Mouse (Mus musculus): ENCODE measurements around the gene Prdm16. TPM values are rescaled to one million over a fixed set of nuclear protein-coding genes. Genes with fewer than 3 reads are reported as not detected.

Prdm16 gene
- polyA plus RNA-seq, 1 experiment: 2.0 TPM

DNA sequence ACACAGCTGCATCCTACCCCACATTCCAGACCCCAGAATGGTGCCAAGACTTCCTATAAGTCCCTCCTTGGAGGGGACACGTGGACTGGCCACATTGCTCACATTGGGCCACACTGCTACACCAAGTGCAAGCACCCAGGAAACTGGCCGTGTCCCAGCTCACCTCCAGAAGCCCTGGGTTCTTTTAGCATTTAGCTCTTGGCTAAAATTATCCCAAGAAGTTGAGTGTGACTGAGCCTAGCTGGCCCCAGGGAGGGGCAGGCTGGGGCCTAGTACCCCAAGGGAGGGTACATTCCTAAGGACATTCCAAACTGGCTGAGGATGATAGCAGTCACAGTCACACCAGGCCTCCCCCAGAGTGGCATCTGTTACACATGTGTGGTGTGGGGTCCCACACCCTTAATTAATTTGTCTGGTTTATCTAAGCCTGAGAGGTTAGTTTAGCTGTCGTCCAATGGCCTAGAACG is 342.9 kb downstream of the Prdm16 start:
- TF ChIP-seq POLR2A (IDR thresholded peaks at IDR 0.05; ENCODE audit: low read depth, low read length): no peak
- no peak for TF ChIP-seq CTCF (IDR thresholded peaks at IDR 0.05; ENCODE audit: extremely low read depth, insufficient read depth, insufficient read length, insufficient replicate concordance)
- H3K4me3 ChIP-seq (ENCODE audit: extremely low read depth, insufficient read depth, insufficient read length): no peak overlapping the region
- H3K36me3 ChIP-seq (ENCODE audit: control insufficient read depth, insufficient read depth, low read length): no peaks in the 10 kb centered on the region
- no peak for DNase-seq (ENCODE audit: low read depth in 1 of 2, low spot score in 2 of 2)
- H3K4me1 ChIP-seq (ENCODE audit: control insufficient read depth, insufficient read depth, insufficient read length): no peaks in the 10 kb centered on the region
- no peaks in the 10 kb centered on the region for H3K27me3 ChIP-seq (ENCODE audit: control insufficient read depth, insufficient read depth, low read length)
- no peak overlapping the region for H3K27ac ChIP-seq (ENCODE audit: insufficient read depth, low read length)
- WGBS: 80% methylated on average over 4 of the region's 4 CpGs

DNA sequence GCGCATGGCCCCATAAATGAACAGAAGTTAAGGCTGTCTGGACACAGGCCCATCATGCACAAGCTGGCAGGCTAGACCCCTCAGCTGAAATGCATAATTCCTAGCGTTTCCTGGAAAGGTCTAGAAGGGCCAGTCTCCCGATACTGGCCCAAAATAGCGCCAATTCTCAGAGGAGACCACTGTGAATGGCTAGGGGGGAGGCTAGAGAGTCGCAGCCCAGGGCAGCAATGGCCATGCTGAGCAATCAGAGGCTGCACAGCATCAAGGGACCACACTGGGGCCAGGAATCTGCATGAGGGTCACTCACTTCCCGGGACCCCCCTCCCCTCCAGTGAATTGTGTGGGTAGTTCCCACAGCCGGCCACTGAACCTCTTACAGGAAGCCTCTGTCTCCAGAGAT is 353.0 kb downstream of the Prdm16 start:
- no peaks in the 10 kb centered on the region for H3K36me3 ChIP-seq (ENCODE audit: control insufficient read depth, insufficient read depth, low read length)
- no peaks in the 10 kb centered on the region for H3K4me1 ChIP-seq (ENCODE audit: control insufficient read depth, insufficient read depth, insufficient read length)
- no peak overlapping the region for H3K27ac ChIP-seq (ENCODE audit: insufficient read depth, low read length)
- H3K27me3 ChIP-seq (ENCODE audit: control insufficient read depth, insufficient read depth, low read length): no peaks in the 10 kb centered on the region
- WGBS: 65% methylated on average over 7 of the region's 7 CpGs
- H3K4me3 ChIP-seq (ENCODE audit: extremely low read depth, insufficient read depth, insufficient read length): no peak overlapping the region
- TF ChIP-seq POLR2A (IDR thresholded peaks at IDR 0.05; ENCODE audit: low read depth, low read length): no peak
- no peak for TF ChIP-seq CTCF (IDR thresholded peaks at IDR 0.05; ENCODE audit: extremely low read depth, insufficient read depth, insufficient read length, insufficient replicate concordance)
- no peak for DNase-seq (ENCODE audit: low read depth in 1 of 2, low spot score in 2 of 2)

DNA sequence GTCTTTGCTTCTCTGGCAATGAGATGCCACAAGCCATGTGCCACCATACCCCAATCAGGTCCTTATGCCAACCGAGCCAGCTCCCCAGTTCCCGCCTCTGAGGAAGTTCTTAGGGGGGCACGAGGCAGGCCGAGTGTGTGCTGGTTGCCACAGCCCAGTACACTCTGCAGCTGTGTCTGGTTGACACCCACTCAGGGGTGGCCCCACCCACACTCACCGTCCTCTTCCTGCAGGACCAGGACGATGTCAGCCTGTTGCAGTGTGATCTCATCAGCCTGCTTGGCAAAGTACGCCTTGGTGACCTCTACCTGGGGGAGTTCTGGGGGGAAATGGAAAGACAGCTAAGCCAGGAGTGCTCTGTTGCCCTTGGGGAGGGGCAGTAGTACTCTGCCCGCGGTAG is 357.2 kb downstream of the Prdm16 start:
- Histone ChIP-seq H3K36me3 (ENCODE audit: control insufficient read depth, insufficient read depth, low read length) (no peaks in the 10 kb centered on the region), H3K4me3 (ENCODE audit: extremely low read depth, insufficient read depth, insufficient read length) (no peak overlapping the region), H3K27ac (ENCODE audit: insufficient read depth, low read length) (no peak overlapping the region), H3K4me1 (ENCODE audit: control insufficient read depth, insufficient read depth, insufficient read length) (no peaks in the 10 kb centered on the region), H3K27me3 (ENCODE audit: control insufficient read depth, insufficient read depth, low read length) (no peaks in the 10 kb centered on the region)
- 44% methylated on average over 9 of the region's 9 CpGs for WGBS
- TF ChIP-seq POLR2A (IDR thresholded peaks at IDR 0.05; ENCODE audit: low read depth, low read length): no peak
- TF ChIP-seq CTCF (IDR thresholded peaks at IDR 0.05; ENCODE audit: extremely low read depth, insufficient read depth, insufficient read length, insufficient replicate concordance): no peak
- DNase-seq (ENCODE audit: low read depth in 1 of 2, low spot score in 2 of 2): no peak

DNA sequence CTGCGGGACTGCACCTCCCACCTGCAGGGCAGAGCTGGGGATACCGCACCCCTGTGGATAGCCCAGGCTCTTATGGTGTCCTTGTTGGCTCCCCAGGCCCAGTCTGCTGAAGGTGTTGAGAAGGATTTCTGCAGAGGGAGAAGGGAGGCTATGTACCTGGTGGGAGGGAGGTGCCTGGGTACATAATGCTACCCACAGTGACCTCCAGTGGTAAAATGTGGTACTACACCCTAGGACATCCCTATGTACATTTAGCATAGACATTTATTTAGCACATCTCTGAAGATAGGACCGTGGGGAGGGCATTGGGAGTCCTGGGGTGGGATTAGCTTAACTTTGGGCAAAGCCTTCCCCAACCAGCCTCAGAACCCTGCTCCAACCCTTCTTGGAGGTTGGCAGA is 363.7 kb downstream of the Prdm16 start:
- Histone ChIP-seq H3K27me3 (ENCODE audit: control insufficient read depth, insufficient read depth, low read length) (no peaks in the 10 kb centered on the region), H3K36me3 (ENCODE audit: control insufficient read depth, insufficient read depth, low read length) (no peaks in the 10 kb centered on the region), H3K4me3 (ENCODE audit: extremely low read depth, insufficient read depth, insufficient read length) (no peak overlapping the region), H3K4me1 (ENCODE audit: control insufficient read depth, insufficient read depth, insufficient read length) (no peaks in the 10 kb centered on the region), H3K27ac (ENCODE audit: insufficient read depth, low read length) (no peak overlapping the region)
- 74% methylated on average over 3 of the region's 3 CpGs for WGBS
- TF ChIP-seq POLR2A (IDR thresholded peaks at IDR 0.05; ENCODE audit: low read depth, low read length) (no peak), CTCF (IDR thresholded peaks at IDR 0.05; ENCODE audit: extremely low read depth, insufficient read depth, insufficient read length, insufficient replicate concordance) (0 out of 2 replicates have a peak, but pooled peaks have one; percentile 6)
- no peak for DNase-seq (ENCODE audit: low read depth in 1 of 2, low spot score in 2 of 2)

DNA sequence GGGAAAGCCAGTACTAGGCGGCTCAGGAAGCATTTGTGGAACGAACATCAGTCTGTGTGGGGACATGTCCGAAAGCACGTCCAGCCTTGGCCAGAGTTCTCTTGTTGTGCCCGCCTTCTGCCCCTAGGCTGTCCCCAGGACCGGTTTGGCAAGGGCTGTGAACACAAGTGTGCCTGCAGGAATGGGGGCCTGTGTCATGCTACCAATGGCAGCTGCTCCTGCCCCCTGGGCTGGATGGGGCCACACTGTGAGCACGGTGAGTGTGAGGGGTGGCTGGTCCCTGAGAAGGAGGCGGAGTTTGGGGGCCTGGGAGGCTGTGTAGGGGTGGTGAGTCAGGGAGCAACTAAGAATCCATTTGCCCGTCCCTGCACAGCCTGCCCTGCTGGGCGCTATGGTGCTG is 367.2 kb downstream of the Prdm16 start:
- Histone ChIP-seq H3K4me1 (ENCODE audit: control insufficient read depth, insufficient read depth, insufficient read length) (no peaks in the 10 kb centered on the region), H3K4me3 (ENCODE audit: extremely low read depth, insufficient read depth, insufficient read length) (no peak overlapping the region), H3K27me3 (ENCODE audit: control insufficient read depth, insufficient read depth, low read length) (no peaks in the 10 kb centered on the region), H3K36me3 (ENCODE audit: control insufficient read depth, insufficient read depth, low read length) (no peaks in the 10 kb centered on the region), H3K27ac (ENCODE audit: insufficient read depth, low read length) (no peak overlapping the region)
- no peak for DNase-seq (ENCODE audit: low read depth in 1 of 2, low spot score in 2 of 2)
- TF ChIP-seq POLR2A (IDR thresholded peaks at IDR 0.05; ENCODE audit: low read depth, low read length) (no peak), CTCF (IDR thresholded peaks at IDR 0.05; ENCODE audit: extremely low read depth, insufficient read depth, insufficient read length, insufficient replicate concordance) (no peak)
- 75% methylated on average over 10 of the region's 10 CpGs for WGBS

DNA sequence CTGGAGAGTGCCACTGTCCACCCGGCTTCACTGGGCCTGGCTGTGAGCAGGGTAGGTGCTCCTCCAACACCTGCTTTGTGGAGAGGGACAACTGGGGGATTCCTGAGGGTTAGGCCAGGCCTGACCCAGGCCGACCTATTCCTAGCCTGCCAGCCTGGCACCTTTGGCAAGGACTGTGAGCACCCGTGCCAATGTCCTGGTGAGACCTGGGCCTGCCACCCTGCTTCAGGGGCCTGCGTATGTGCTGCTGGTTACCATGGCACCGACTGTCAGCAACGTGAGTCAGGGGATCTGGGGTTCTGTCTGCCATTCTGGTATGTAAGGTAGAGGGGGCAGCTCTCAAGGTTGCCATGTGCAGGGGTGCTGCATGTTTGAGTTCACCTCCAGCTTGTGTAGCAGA is 369.2 kb downstream of the Prdm16 start:
- no peak for DNase-seq (ENCODE audit: low read depth in 1 of 2, low spot score in 2 of 2)
- TF ChIP-seq POLR2A (IDR thresholded peaks at IDR 0.05; ENCODE audit: low read depth, low read length) (no peak), CTCF (IDR thresholded peaks at IDR 0.05; ENCODE audit: extremely low read depth, insufficient read depth, insufficient read length, insufficient replicate concordance) (no peak)
- H3K36me3 ChIP-seq (ENCODE audit: control insufficient read depth, insufficient read depth, low read length): no peaks in the 10 kb centered on the region
- H3K4me3 ChIP-seq (ENCODE audit: extremely low read depth, insufficient read depth, insufficient read length): no peak overlapping the region
- 83% methylated on average over 6 of the region's 6 CpGs for WGBS
- no peaks in the 10 kb centered on the region for H3K27me3 ChIP-seq (ENCODE audit: control insufficient read depth, insufficient read depth, low read length)
- no peak overlapping the region for H3K27ac ChIP-seq (ENCODE audit: insufficient read depth, low read length)
- H3K4me1 ChIP-seq (ENCODE audit: control insufficient read depth, insufficient read depth, insufficient read length): no peaks in the 10 kb centered on the region

Other genes with a start within 250 kb of the Prdm16 start
- gene Actrt2, start 31.0 kb upstream of the Prdm16 start, polyA plus RNA-seq (2012; rRNA removed): not detected in 2 replicates
- gene Ttc34, start 200.6 kb upstream of the Prdm16 start, polyA plus RNA-seq (2012; rRNA removed): 0.01 TPM in 1 of 2 replicates, not detected in the other
- gene Mmel1, start 232.7 kb upstream of the Prdm16 start, polyA plus RNA-seq (2012; rRNA removed): 0.22 TPM in 2 replicates